Mouse (Mus musculus) neural tube, embryonic 15.5 days (tissue): ENCODE measurements around the gene Rad51b. TPM values are rescaled to one million over a fixed set of nuclear protein-coding genes. Genes with fewer than 3 reads are reported as not detected.

Experiments
- ATAC-seq: fragments of 200-750 bp; cut with Nextera tagmentation; 2 replicates; pipeline ENCODE4 v1.8.0; 2017; ENCODE audit warnings: mild to moderate bottlenecking, moderate TSS enrichment, moderate library complexity; ENCODE audit not compliant: low FRiP score
- H3K27ac ChIP-seq: fragments of 300-500 bp; sonication (generic); replicated peaks from 2 replicates; pipeline ENCODE4 v1.5.1; 2015; ENCODE audit warnings: mild to moderate bottlenecking, inconsistent platforms
- H3K27me3 ChIP-seq: fragments of 300-500 bp; sonication (generic); replicated peaks from 2 replicates; pipeline ENCODE4 v1.6.1; 2015; ENCODE audit warnings: inconsistent platforms
- H3K36me3 ChIP-seq: fragments of 300-500 bp; sonication (generic); 2 replicates; pipeline ENCODE4 v1.6.1; 2015; ENCODE audit warnings: inconsistent platforms
- H3K4me1 ChIP-seq: fragments of 300-500 bp; sonication (generic); 2 replicates; pipeline ENCODE4 v1.6.1; 2015; ENCODE audit warnings: inconsistent platforms
- H3K4me2 ChIP-seq: fragments of 300-500 bp; sonication (generic); 2 replicates; pipeline ENCODE4 v1.6.1; 2015; ENCODE audit warnings: inconsistent platforms, mild to moderate bottlenecking, moderate library complexity
- H3K4me3 ChIP-seq: fragments of 300-500 bp; sonication (generic); replicated peaks from 2 replicates; pipeline ENCODE4 v1.5.1; 2015; ENCODE audit warnings: mild to moderate bottlenecking, inconsistent platforms
- H3K9ac ChIP-seq: fragments of 300-500 bp; sonication (generic); replicated peaks from 2 replicates; pipeline ENCODE4 v1.6.1; 2015; ENCODE audit warnings: mild to moderate bottlenecking, inconsistent platforms
- H3K9me3 ChIP-seq: fragments of 300-500 bp; sonication (generic); replicated peaks from 2 replicates; pipeline ENCODE4 v1.6.1; 2016; ENCODE audit warnings: inconsistent platforms
- WGBS: fragments of 180-500 bp; shearing (Covaris S2); methylation state at CpG from one replicate; pipeline ENCODE4 v1.1.7; 2015; ENCODE audit warnings: mixed read lengths; 5-methylcytosine and 5-hydroxymethylcytosine counted together
- polyA plus RNA-seq: library from polyadenylated mRNA; unstranded; fragments of >200 nt; fragmentation: Nextera tagmentation; extraction: Ambion mirVana; gene quantifications from 2 replicates; pipeline ENCODE4 v1.2.1, GENCODE M21; 2015

Rad51b gene
- polyA plus RNA-seq, 1 experiment from 2014 or later = 1.4 TPM

DNA sequence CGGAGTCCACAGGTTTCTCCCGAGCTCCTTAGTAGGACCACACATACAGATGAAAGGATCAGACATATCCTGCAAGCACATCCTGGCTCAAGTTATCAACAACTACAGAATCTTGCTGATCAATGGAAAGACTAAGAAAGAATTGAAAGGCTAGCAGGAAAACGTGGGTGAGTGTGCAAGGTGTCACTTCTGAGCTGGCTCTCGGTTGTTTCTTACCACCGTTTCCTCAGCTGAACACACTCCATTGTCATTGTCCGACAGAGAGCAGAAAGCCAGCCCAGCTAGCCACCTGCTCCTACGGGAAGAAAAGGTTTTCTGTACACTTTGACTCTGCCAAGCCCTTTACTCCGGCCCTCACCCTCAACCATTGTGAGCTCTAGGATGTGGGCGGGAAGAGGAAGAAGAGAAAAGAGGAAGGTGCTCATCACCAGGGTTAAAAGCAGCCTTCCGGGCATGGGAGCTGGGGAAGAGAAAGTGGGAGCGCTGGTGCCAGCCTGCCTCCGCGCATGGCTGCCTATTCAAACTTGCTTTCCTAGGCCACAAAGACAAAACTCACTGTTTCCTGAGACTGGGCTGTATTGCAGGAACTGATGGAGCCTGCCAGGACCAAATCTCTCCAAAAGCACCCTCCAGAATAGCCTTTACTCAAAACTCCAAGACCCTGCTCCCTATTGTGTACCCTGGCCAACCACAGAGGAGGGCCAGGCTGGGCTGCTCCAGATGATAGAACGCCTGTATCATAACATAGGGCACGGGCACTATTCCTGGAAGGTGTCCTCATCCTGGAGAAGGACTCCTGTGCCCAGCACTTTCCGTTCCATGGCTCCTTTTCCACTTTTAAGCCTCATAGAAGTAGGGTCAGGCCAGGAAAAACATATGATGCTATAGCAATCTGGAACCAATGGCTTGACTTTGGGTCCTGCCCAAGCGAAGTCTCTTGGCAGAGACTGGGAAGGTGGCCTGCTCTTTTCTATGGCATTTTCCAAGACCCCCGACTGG is 500.0 kb downstream of the Rad51b start:
- WGBS = 75% methylated on average over 18 of the region's 18 CpGs
- H3K27me3 ChIP-seq = no peaks in the 10 kb centered on the region
- no peak overlapping the region for H3K4me2 ChIP-seq
- H3K4me3 ChIP-seq = no peak overlapping the region
- no peaks in the 10 kb centered on the region for H3K9me3 ChIP-seq
- H3K36me3 ChIP-seq = no peaks in the 10 kb centered on the region
- no peaks in the 10 kb centered on the region for H3K4me1 ChIP-seq
- H3K9ac ChIP-seq = no peak overlapping the region
- ATAC-seq = no peak
- peak overlapping the region; percentile 28; the same call in 1 of the 2 replicates for H3K27ac ChIP-seq

DNA sequence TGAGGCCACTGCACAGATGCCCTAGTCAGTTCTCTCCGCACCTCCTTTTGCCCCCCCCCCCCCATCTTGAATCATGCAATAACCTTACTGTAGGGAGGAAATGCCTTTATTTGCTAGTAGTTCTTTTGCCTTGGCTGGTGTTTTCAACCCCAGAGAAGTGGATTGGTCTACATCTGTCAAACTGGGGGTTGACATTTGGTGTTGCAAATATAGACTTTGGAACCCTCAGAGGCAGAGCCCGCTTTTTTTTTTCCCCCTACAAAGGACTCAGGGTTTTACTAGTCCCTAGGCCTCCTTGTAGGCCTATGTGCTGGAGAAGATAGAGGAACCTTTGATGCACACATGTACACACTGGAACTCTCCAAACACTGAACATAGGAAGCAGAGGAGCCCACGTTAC is 501.4 kb downstream of the Rad51b start:
- no peaks in the 10 kb centered on the region for H3K4me1 ChIP-seq
- WGBS = 93% methylated on average over 3 of the region's 3 CpGs

DNA sequence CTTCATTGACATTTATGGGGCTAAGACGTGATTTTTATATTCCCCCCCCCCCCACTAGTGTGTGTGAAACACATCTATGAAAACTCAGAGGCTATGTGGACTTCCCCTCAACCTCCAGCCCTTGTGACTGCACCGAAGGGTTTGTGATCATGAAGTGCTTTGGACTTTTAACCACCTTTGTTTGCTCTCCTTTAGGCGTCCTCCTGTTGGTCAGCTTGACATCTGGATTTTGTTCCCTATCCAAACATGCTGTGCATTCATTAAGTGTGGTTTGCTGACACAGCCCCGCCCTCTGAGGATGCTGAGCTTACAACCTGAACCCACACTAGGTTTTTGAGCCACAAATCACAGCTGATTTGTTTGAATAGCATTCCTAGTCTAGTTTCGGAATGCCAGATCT is 502.3 kb downstream of the Rad51b start:
- no peak overlapping the region for H3K27ac ChIP-seq
- H3K4me1 ChIP-seq = peaks cover 1% of the 10 kb centered on the region
- WGBS = 83% methylated on average over 5 of the region's 5 CpGs
- no peaks in the 10 kb centered on the region for H3K27me3 ChIP-seq
- no peak overlapping the region for H3K9ac ChIP-seq
- ATAC-seq = no peak
- H3K9me3 ChIP-seq = no peaks in the 10 kb centered on the region
- H3K4me2 ChIP-seq = no peak overlapping the region
- H3K36me3 ChIP-seq = no peaks in the 10 kb centered on the region
- no peak overlapping the region for H3K4me3 ChIP-seq

More for the DNA sequence above, 501.4 kb downstream of the Rad51b start:
- H3K4me3 ChIP-seq = no peak overlapping the region
- H3K36me3 ChIP-seq = no peaks in the 10 kb centered on the region
- no peaks in the 10 kb centered on the region for H3K27me3 ChIP-seq
- no peak overlapping the region for H3K9ac ChIP-seq
- ATAC-seq = no peak
- H3K4me2 ChIP-seq = no peak overlapping the region
- no peak overlapping the region for H3K27ac ChIP-seq
- H3K9me3 ChIP-seq = no peaks in the 10 kb centered on the region

DNA sequence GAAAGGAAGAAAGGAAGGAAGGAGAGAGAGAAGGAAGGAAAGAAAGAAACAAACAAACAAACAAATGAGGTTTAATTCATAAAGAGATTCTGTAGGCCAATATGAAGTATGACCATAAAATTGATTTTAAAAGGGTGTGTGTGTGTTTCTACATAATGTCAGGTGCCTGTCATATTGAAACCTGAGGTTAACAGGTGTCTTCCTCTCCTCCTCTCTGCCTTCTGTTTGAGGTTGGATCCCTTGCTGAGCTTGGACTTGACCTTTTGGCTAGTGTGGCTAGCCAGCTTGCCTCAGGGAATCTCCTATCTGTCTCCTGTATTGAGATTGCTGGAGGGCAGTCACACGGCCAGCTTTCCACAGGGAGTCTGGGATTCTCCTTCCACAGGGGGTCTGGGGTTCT is 506.6 kb downstream of the Rad51b start:
- Histone ChIP-seq H3K27me3 (no peaks in the 10 kb centered on the region), H3K4me3 (no peak overlapping the region), H3K4me1 (peaks cover 21% of the 10 kb centered on the region), H3K36me3 (no peaks in the 10 kb centered on the region), H3K9me3 (no peaks in the 10 kb centered on the region), H3K27ac (no peak overlapping the region), H3K4me2 (no peak overlapping the region), H3K9ac (no peak overlapping the region)
- no peak for ATAC-seq
- WGBS = 42% methylated on average over 1 of the region's 1 CpGs

DNA sequence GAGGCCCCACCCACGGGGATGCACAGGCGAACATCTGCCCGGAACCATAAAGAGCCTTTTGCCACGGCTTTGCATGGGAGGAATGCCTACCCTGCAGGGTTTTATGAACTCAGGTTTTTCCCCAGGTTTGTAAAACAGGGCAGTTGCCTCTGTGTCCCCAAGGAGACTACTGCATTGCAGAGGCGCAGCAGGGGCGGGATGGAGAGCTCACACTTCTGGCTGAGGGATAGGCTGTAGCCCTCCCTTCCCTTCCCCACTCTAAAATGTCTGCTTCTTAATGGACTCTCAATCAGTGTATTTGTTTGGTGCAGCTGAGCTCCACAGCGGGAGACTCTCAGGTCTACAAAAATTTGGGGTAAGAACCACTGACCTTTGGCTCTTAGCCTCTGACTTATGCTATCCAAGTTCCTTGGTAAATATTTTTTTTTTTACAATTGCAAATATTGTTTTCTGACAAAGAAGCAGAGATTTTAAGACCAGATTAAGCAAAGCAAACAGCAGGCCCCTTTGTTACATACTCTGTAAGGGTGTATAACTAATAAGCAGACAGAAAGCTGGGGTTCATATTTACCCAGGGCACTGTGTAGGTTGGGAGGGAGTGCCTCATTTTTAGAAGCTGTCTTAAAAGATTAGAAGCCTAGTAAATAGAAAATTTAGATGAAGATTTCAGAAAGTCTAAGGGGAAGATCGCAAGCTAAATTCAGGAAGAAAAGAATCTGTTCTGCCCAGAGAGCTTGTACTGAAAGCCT is 507.9 kb downstream of the Rad51b start:
- 12% methylated on average over 8 of the region's 8 CpGs for WGBS
- Histone ChIP-seq H3K4me2 (no peak overlapping the region), H3K27me3 (no peaks in the 10 kb centered on the region), H3K9me3 (no peaks in the 10 kb centered on the region), H3K9ac (no peak overlapping the region), H3K36me3 (no peaks in the 10 kb centered on the region), H3K4me1 (peaks cover 24% of the 10 kb centered on the region), H3K27ac (peak overlapping the region; percentile 28; the same call in 1 of the 2 replicates), H3K4me3 (no peak overlapping the region)
- ATAC-seq = no peak

DNA sequence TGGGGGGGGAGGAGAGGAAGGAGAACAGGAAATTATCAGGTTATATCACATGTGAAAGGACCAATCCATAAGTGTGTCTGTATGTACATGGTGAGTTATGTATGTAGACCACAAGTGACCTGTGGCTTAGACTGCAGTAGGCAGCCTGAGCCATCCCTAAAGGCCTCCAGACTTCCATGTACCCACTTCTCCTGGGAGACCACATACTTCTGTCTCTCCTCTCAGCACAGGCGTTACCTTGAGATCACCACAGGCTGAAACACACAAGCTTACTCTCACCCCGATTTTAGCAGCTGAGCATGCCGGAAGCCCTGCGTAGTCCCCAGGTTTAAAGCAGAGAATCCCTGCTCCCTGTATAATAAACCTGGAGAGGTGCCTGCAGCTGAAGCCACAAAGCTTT is 509.9 kb downstream of the Rad51b start:
- Histone ChIP-seq H3K27ac (no peak overlapping the region), H3K4me3 (no peak overlapping the region), H3K9ac (no peak overlapping the region), H3K9me3 (no peaks in the 10 kb centered on the region), H3K4me1 (peaks cover 27% of the 10 kb centered on the region), H3K27me3 (no peaks in the 10 kb centered on the region), H3K36me3 (no peaks in the 10 kb centered on the region), H3K4me2 (no peak overlapping the region)
- 50% methylated on average over 4 of the region's 4 CpGs for WGBS
- ATAC-seq = no peak

DNA sequence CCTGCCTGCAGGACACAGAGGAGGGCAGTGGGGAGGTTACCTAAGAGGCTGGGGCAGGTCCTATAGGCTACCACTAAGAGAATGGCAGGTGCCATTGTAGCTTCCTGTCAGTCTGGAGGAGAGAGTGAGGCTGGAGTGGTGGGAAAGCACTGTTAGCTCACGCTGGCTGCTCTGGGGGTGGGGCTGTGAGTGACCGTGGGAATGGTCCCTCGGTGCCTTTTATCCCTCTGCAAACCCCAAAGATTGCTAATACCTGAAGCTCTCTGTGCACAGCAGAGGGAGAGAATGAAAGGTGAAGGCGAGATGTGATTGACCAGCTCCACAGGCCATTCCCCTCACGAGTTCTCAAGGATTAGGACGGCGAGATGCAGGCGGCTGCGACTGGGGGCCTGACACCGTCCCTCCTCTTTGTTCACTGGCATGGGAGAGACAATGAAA is 510.3 kb downstream of the Rad51b start:
- H3K9me3 ChIP-seq = no peaks in the 10 kb centered on the region
- H3K9ac ChIP-seq = no peak overlapping the region
- no peak overlapping the region for H3K4me3 ChIP-seq
- H3K27me3 ChIP-seq = no peaks in the 10 kb centered on the region
- H3K27ac ChIP-seq = no peak overlapping the region
- no peaks in the 10 kb centered on the region for H3K36me3 ChIP-seq
- 12% methylated on average over 10 of the region's 10 CpGs for WGBS
- H3K4me2 ChIP-seq = no peak overlapping the region
- H3K4me1 ChIP-seq = peaks cover 27% of the 10 kb centered on the region
- ATAC-seq = no peak; the same call in 1 of the 2 replicates

DNA sequence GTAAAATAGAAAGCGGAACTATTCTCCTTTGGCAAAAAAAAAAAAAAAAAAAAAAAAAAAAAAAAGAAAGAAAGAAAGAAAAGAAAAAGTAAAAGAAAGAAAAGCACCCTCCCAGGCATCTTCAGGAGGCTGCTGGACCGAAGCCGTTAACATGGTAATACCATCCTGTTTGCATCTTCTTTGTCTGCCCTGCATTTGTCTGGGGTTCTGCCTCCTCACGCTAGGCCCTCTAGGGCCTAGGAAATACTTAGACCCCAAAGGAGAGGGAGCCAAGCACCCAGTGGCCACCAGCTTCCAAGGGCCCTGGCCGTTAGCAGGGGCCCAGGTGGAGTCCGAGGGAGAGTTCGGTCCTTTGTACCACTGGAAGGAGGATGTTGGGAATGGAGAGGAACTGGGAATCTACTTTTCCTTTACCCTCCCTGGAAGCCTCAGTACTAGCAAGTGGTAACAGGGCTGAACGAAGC is 510.9 kb downstream of the Rad51b start:
- Histone ChIP-seq H3K9ac (no peak overlapping the region), H3K9me3 (no peaks in the 10 kb centered on the region), H3K4me3 (no peak overlapping the region), H3K4me2 (no peak overlapping the region), H3K27me3 (no peaks in the 10 kb centered on the region), H3K4me1 (peaks cover 27% of the 10 kb centered on the region), H3K27ac (no peak overlapping the region), H3K36me3 (no peaks in the 10 kb centered on the region)
- no peak for ATAC-seq
- 30% methylated on average over 8 of the region's 8 CpGs for WGBS

DNA sequence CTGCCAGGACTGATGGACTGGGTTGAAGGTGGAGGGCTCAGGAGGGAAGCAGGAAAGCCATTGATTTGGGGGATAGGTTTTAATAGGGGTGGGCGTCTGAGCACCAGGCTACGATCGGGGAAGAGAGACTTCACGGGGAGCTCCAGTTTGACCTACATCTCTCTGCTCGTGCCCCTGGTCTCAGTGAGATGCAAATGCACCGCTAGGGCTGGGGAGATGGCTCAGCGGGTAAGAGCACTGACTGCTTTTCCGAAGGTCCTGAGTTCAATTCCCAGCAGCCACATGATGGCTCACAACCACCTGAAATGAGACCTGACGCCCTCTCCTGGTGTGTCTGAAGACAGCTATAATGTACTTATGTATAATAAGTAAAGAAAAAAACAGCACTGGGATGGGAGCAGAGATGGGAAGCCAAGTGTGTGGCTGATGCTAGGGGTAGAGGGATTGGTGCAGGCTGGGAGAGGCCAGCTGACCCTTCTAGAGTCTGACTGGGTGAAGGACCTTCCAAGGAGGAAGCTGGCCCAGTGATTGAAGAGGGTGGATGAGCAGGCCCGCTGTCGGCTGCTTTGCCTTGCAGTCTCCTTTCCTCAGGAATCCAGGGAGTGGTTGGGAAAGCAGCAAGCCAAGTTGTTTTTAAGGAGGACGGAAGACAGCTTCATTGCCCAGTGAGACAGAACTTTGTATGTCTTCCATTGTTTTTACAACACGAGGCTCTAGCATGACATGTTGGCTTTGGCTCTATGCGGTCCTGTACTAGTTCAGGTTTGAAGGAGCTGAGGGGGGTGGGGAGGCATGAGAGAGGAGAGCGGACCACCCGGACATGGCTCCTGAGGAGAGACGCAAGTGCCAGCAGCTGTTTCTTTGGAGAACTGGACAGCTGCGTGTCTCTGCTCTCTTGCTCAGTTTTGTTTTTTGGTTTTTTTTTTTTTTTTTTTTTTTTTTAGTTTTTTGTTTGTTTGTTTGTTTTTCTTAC is 511.6 kb downstream of the Rad51b start:
- Histone ChIP-seq H3K4me3 (no peak overlapping the region), H3K27ac (no peak overlapping the region; the same call in 1 of the 2 replicates), H3K9ac (no peak overlapping the region), H3K4me1 (peaks cover 33% of the 10 kb centered on the region), H3K9me3 (no peaks in the 10 kb centered on the region), H3K4me2 (no peak overlapping the region), H3K36me3 (no peaks in the 10 kb centered on the region), H3K27me3 (no peaks in the 10 kb centered on the region)
- 78% methylated on average over 18 of the region's 18 CpGs for WGBS
- no peak for ATAC-seq

DNA sequence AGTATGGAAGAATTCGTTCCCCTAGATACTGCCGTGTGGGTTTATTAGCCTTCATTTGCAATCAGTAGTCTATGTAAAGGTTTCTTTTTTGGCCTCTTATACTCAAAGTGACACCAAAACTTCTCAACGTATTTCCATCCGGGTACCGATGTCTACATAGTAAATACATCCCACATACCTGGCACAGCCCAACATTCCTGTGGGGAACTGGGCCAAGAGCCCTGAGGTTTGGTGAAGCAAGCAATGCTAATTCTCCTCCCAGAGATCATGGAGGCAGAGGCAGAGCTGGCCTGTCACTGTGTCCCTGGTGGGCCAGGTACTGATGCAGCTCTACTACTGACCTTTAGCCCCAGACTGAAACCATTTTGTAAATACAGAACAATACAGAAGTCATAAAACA is 512.4 kb downstream of the Rad51b start:
- Histone ChIP-seq H3K4me2 (no peak overlapping the region), H3K9me3 (no peaks in the 10 kb centered on the region), H3K4me1 (peaks cover 37% of the 10 kb centered on the region), H3K27me3 (no peaks in the 10 kb centered on the region), H3K4me3 (no peak overlapping the region), H3K27ac (no peak overlapping the region), H3K9ac (no peak overlapping the region), H3K36me3 (no peaks in the 10 kb centered on the region)
- no peak for ATAC-seq
- 86% methylated on average over 5 of the region's 5 CpGs for WGBS

DNA sequence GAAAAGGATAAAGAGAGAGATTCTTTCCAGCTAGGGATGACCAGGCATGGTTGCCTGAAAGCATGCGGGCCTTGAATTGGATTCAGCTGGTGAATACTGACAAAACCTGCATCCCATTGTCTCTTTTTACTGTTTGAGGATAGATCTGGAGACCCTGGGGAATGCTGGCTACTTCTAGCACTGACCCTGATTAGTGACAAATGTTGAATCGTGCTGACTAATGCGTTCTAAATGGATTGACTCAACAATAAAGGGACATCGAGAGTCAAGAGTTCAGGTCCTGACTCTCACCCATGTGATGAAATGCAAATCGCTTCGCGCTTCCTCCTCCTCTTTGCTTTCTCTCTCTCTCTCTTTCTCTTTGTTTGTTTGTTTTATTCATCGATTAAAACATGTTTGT is 515.3 kb downstream of the Rad51b start:
- Histone ChIP-seq H3K27me3 (no peaks in the 10 kb centered on the region), H3K4me1 (peaks cover 27% of the 10 kb centered on the region), H3K9ac (no peak overlapping the region), H3K9me3 (no peaks in the 10 kb centered on the region), H3K4me3 (no peak overlapping the region), H3K4me2 (no peak overlapping the region), H3K36me3 (no peaks in the 10 kb centered on the region), H3K27ac (no peak overlapping the region)
- WGBS = 27% methylated on average over 8 of the region's 8 CpGs
- no peak for ATAC-seq
